Mouse (Mus musculus) spleen, adult 2 months (tissue): ENCODE measurements around the gene Plekho1.

Source experiments
- CTCF ChIP-seq: fragments of 200-500 bp; IDR thresholded peaks from 2 replicates; pipeline ENCODE4 v1.5.1; 2011; ENCODE audit warnings: mild to moderate bottlenecking, inconsistent platforms; ENCODE audit not compliant: insufficient read depth, insufficient read length, insufficient replicate concordance; ENCODE audit errors: extremely low read depth
- POLR2A ChIP-seq: fragments of 200-500 bp; IDR thresholded peaks from 2 replicates; pipeline ENCODE4 v1.6.1; 2011; ENCODE audit warnings: low read depth, low read length, inconsistent platforms

DNA sequence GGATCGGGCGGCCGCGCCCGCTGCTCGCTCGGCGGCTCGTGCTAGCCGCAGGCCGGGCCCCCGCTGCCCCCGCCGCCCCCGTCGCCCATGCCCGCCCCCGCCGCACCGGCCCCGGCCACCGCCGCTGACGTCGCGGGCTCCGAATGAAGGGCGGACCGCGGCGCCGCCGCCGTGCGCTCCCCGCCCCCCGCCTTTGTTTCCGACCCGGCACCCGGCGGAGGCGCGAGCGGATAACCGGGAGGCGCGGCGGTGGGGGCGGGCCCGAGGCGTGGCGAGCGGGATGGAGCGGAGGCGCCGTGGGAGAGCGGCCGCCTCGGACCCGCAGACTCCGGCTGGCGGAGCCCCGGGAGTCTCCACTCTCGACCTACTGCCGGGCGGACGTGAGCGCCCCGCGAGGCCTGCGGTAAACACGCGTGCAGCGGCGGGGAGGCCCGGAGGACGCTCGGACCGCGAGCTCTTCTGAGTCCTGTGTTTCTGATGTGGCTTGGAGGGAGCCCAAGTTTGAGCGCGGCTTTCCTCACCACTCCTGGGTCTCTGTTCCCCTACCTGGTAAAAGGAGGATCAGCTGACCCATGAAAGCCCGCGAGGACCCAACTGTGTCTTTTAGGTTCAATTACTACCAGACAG is at the start of gene Plekho1:
- no peak; the same call in 1 of the 2 replicates for TF ChIP-seq CTCF
- no peak; the same call in 1 of the 2 replicates for TF ChIP-seq POLR2A
